Mouse (Mus musculus) ES-Bruce4 (cell line): ENCODE measurements at regions not wholly inside any gene's neighbourhood (a gene's known extent, or its start where the extent isn't known, plus 50 kb on each side); places are given as distances from the start of the nearest gene placed in this dataset.

Source experiments
- H3K27ac ChIP-seq: 2 replicates; pipeline ENCODE4 v1.5.1; 2012; ENCODE audit warnings: low read length, inconsistent platforms; ENCODE audit not compliant: insufficient read depth
- H3K27me3 ChIP-seq: 2 replicates; pipeline ENCODE4 v1.6.1; 2012; ENCODE audit warnings: mild to moderate bottlenecking, low read length, inconsistent platforms; ENCODE audit not compliant: control insufficient read depth, poor library complexity, insufficient read depth, severe bottlenecking
- H3K36me3 ChIP-seq: 2 replicates; pipeline ENCODE4 v1.6.1; 2012; ENCODE audit warnings: inconsistent platforms, mild to moderate bottlenecking, low read length, moderate library complexity; ENCODE audit not compliant: control insufficient read depth, poor library complexity, insufficient read depth, severe bottlenecking
- H3K4me1 ChIP-seq: one replicate; pipeline ENCODE4 v1.8.1; 2011; ENCODE audit warnings: low read length; ENCODE audit not compliant: control insufficient read depth, insufficient read depth
- H3K4me3 ChIP-seq: 2 replicates; pipeline ENCODE4 v1.5.1; 2011; ENCODE audit warnings: low read depth, mild to moderate bottlenecking, low read length
- H3K9ac ChIP-seq: 2 replicates; pipeline ENCODE4 v1.6.1; 2012; ENCODE audit warnings: low read depth, mild to moderate bottlenecking, inconsistent platforms; ENCODE audit not compliant: poor library complexity, severe bottlenecking
- H3K9me3 ChIP-seq: replicated peaks from 2 replicates; pipeline ENCODE4 v1.6.1; 2012; ENCODE audit warnings: mild to moderate bottlenecking, low read length, inconsistent platforms; ENCODE audit not compliant: control insufficient read depth, poor library complexity, insufficient read depth, severe bottlenecking
- CTCF ChIP-seq: IDR thresholded peaks from one replicate; pipeline ENCODE4 v1.8.1; 2011; ENCODE audit warnings: low read depth, low read length
- EP300 ChIP-seq: IDR thresholded peaks from 2 replicates; pipeline ENCODE4 v1.6.1; 2011; ENCODE audit warnings: low read depth, low read length; ENCODE audit not compliant: insufficient read depth
- POLR2A ChIP-seq: IDR thresholded peaks from one replicate; pipeline ENCODE4 v1.8.1; 2011; ENCODE audit warnings: low read length; ENCODE audit not compliant: insufficient read depth

DNA sequence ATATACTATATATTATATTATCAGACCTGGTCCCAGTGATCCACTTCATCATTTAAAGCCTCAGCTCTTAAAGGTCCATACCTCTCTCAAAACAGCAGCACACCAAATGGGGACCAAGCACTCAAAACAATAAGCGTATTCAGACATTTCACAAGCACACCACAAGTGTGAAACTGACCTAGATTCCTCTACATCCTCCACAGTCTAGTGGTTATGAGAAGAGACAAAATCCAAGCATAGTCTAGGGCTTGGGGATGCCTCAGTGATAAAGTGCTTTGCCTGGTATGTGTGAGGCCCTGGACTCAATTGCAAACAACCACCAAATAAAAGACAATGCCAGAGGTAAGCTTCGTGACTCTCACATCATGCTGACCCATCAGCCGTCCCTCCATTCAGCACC is 216.0 kb upstream of the Sox9 start:
- TF ChIP-seq POLR2A (no peak), EP300 (no peak), CTCF (no peak)
- Histone ChIP-seq H3K9ac (no peak overlapping the region), H3K27me3 (no peaks in the 10 kb centered on the region), H3K4me3 (no peak overlapping the region), H3K9me3 (no peaks in the 10 kb centered on the region), H3K27ac (no peak overlapping the region), H3K4me1 (no peaks in the 10 kb centered on the region), H3K36me3 (no peaks in the 10 kb centered on the region)

DNA sequence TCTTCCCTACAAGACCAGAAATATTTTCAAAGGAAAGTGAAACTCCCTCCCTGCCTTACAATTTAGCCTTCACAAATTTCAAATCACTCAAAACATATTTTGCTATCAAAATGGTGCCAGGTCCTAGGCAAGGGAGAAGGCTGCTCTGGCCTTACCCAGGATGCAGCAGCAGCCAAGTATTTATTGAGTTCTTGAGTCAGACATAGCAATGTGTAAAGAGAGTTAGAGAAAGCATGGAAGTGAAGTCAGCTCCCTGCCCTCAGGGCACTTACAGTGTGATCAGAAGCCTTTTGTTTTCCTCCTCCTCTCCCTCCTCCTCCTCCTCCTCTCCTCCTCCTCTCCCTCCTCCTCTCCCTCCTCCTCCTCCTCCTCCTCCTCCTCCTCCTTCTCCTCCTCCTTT is 194.6 kb upstream of the Sox9 start:
- no peaks in the 10 kb centered on the region for H3K36me3 ChIP-seq
- H3K9me3 ChIP-seq = no peaks in the 10 kb centered on the region; the same call in 1 of the 2 replicates
- H3K9ac ChIP-seq = no peak overlapping the region
- H3K27ac ChIP-seq = no peak overlapping the region
- no peak overlapping the region for H3K4me3 ChIP-seq
- H3K4me1 ChIP-seq = no peaks in the 10 kb centered on the region
- TF ChIP-seq EP300 (no peak), CTCF (no peak), POLR2A (no peak)
- no peaks in the 10 kb centered on the region for H3K27me3 ChIP-seq

DNA sequence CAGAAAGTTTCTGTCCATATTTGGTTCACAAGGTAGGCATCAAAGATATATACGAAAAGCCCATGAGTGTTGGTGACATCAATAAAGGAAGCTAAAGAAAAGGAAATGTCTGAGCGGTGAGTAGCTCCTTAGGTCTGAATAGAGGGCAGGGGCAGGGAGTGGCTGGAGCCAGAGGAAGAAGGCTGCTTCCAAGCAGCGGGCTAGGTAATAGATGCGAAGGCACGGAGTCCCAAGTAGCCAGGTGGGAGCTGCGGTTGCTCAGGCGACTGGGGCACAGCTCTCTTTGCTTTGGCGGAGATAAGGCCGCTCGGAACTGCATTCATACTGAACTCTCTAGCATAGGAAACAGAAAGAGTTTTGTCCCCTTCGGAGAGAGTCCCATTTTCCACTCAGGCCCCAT is 193.9 kb upstream of the Sox9 start:
- Histone ChIP-seq H3K9ac (no peak overlapping the region), H3K36me3 (no peaks in the 10 kb centered on the region), H3K4me1 (no peaks in the 10 kb centered on the region), H3K9me3 (no peaks in the 10 kb centered on the region; the same call in 1 of the 2 replicates), H3K27me3 (no peaks in the 10 kb centered on the region), H3K27ac (no peak overlapping the region), H3K4me3 (no peak overlapping the region)
- no peak for TF ChIP-seq POLR2A
- TF ChIP-seq CTCF = no peak
- no peak for TF ChIP-seq EP300

DNA sequence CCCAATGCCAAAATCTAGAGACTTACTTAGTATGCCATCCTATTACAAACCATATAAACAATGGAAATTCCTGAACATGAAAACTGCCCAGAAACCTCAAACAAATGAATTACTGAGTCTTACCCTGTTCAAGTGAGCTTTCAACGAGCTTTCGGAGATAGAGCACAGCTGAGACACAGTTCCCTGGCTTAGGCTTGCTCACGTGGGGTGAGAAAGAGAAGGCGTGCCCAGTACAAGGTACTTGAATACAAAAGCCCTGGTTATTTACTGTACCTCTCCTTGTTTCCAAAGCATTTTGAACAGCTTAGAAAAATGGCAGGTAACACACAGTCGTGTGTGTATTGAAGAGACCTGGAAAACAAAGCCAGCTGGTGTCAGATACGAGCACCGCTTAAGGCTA is 191.8 kb upstream of the Sox9 start:
- Histone ChIP-seq H3K4me1 (no peaks in the 10 kb centered on the region), H3K27ac (no peak overlapping the region), H3K9ac (no peak overlapping the region), H3K27me3 (no peaks in the 10 kb centered on the region), H3K4me3 (no peak overlapping the region), H3K9me3 (no peaks in the 10 kb centered on the region; the same call in 1 of the 2 replicates), H3K36me3 (no peaks in the 10 kb centered on the region)
- TF ChIP-seq POLR2A = no peak
- no peak for TF ChIP-seq EP300
- no peak for TF ChIP-seq CTCF

- TF ChIP-seq EP300 (no peak), POLR2A (no peak), CTCF (no peak)
- Histone ChIP-seq H3K4me1 (no peaks in the 10 kb centered on the region), H3K4me3 (no peak overlapping the region), H3K9ac (no peak overlapping the region), H3K27me3 (no peaks in the 10 kb centered on the region), H3K27ac (no peak overlapping the region), H3K9me3 (no peaks in the 10 kb centered on the region), H3K36me3 (no peaks in the 10 kb centered on the region)
Measured at GRCm38 (mm10) chr11:112592411-112593020, 189.5 kb upstream of the Sox9 start.

DNA sequence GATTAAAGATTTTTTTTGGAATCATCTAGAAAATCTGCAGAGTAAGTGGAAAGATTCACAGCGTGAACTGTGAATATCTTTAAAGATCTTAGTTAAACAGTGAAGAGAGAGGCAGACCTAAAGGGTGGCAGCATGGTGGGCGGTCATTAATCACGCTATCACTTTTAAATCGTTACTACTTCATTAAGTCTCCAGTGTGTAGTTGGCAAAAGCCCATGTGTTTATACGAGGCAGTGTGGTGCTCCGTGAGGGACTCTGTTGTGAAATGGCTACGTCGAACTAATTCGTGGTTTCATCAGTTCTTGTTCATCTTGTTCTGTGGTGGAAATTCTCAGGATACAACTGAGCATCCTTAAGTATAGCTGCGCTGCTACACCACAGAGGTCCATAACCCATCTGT is 188.2 kb upstream of the Sox9 start:
- no peak overlapping the region for H3K27ac ChIP-seq
- no peak for TF ChIP-seq EP300
- TF ChIP-seq CTCF = no peak
- TF ChIP-seq POLR2A = no peak

More for the DNA sequence above, 188.2 kb upstream of the Sox9 start:
- Histone ChIP-seq H3K4me3 (no peak overlapping the region), H3K9me3 (no peaks in the 10 kb centered on the region), H3K36me3 (no peaks in the 10 kb centered on the region), H3K9ac (no peak overlapping the region), H3K27me3 (no peaks in the 10 kb centered on the region), H3K4me1 (no peaks in the 10 kb centered on the region)
